Mouse (Mus musculus) G1E (cell line): ENCODE data around the gene Olfr815.

Experiments used
- CTCF ChIP-seq: IDR thresholded peaks from 2 replicates; pipeline ENCODE4 v1.5.1; 2012; ENCODE audit warnings: low read depth, low read length, inconsistent platforms, mixed read lengths
- GATA1 ChIP-seq: IDR thresholded peaks from 2 replicates; pipeline ENCODE4 v1.6.1; 2012; ENCODE audit warnings: borderline replicate concordance, low read length, inconsistent platforms, mixed read lengths
- POLR2AphosphoS5 ChIP-seq: IDR thresholded peaks from 2 replicates; pipeline ENCODE4 v1.6.1; 2012; ENCODE audit warnings: low read depth, low read length, inconsistent platforms; ENCODE audit not compliant: insufficient replicate concordance
- TAL1 ChIP-seq: conservative IDR thresholded peaks from 2 replicates; pipeline ENCODE4 v1.6.1; 2012; ENCODE audit warnings: low read depth, low read length, inconsistent platforms, mixed read lengths

- TF ChIP-seq CTCF (no peak), GATA1 (no peak), TAL1 (no peak), POLR2AphosphoS5 (no peak)
Measured at GRCm38 (mm10) chr10:129949000-129949399, 43.3 kb upstream of the Olfr815 start, which contains the start of gene Olfr818.
